Mouse (Mus musculus) cerebellum, adult 2 months (tissue): ENCODE measurements around the gene Art5. TPM values are rescaled to one million over a fixed set of nuclear protein-coding genes. Genes with fewer than 3 reads are reported as not detected.
A peak's percentile ranks its signal among the peaks of the same experiment; 100 is the strongest.

Experiments
- DNase-seq, 2 experiments: peaks; one replicate each; pipeline ENCODE4 v3.0.0; 2021
- H3K27ac ChIP-seq: fragments of 200-500 bp; 2 replicates; pipeline ENCODE4 v1.5.1; 2012; ENCODE audit warnings: low read length, control low read depth, inconsistent platforms; ENCODE audit not compliant: insufficient read depth
- H3K27me3 ChIP-seq: fragments of 200-500 bp; 2 replicates; pipeline ENCODE4 v1.6.1; 2012; ENCODE audit warnings: inconsistent platforms, mild to moderate bottlenecking, low read length, moderate library complexity; ENCODE audit not compliant: control insufficient read depth, insufficient read depth
- H3K4me1 ChIP-seq: fragments of 200-500 bp; 2 replicates; pipeline ENCODE4 v1.6.1; 2011; ENCODE audit warnings: low read length; ENCODE audit not compliant: control insufficient read depth, insufficient read depth
- H3K4me3 ChIP-seq: fragments of 200-500 bp; replicated peaks from 2 replicates; pipeline ENCODE3; 2011; ENCODE audit warnings: mild to moderate bottlenecking, low read depth, low read length, control low read depth; ENCODE audit not compliant: insufficient read depth
- CTCF ChIP-seq: fragments of 200-500 bp; IDR thresholded peaks from 2 replicates; pipeline ENCODE4 v1.5.1; 2011; ENCODE audit warnings: low read depth, mild to moderate bottlenecking, control low read depth, low read length, moderate library complexity, borderline replicate concordance; ENCODE audit not compliant: insufficient read depth
- POLR2A ChIP-seq: fragments of 200-500 bp; IDR thresholded peaks from 2 replicates; pipeline ENCODE4 v1.6.1; 2011; ENCODE audit warnings: low read length, control low read depth, borderline replicate concordance; ENCODE audit not compliant: insufficient read depth
- WGBS: fragments of 180-500 bp; shearing (Covaris S2); methylation state at CpG from one replicate; pipeline ENCODE4 v1.1.7; 2018; 5-methylcytosine and 5-hydroxymethylcytosine counted together
- polyA plus RNA-seq: library from polyadenylated mRNA; depleted of rRNA; stranded (reverse); fragments of >200 nt; gene quantifications from 2 replicates; pipeline ENCODE4 v1.2.3, GENCODE M21; 2012

The Art5 gene
- polyA plus RNA-seq, 1 experiment, result not detected

- Histone ChIP-seq H3K4me3 (no peak overlapping the region), H3K27me3 (no peaks in the 10 kb centered on the region), H3K27ac (no peak overlapping the region), H3K4me1 (no peaks in the 10 kb centered on the region)
- DNase-seq, result peak; percentile 33 to 36
- TF ChIP-seq POLR2A (no peak), CTCF (peak; percentile 47; the same call in 1 of the 2 replicates)
- WGBS, result 67% methylated on average over 7 of the region's 7 CpGs
Measured at GRCm38 (mm10) chr7:102078517-102078916, 30.8 kb downstream of the Art5 start.

DNA sequence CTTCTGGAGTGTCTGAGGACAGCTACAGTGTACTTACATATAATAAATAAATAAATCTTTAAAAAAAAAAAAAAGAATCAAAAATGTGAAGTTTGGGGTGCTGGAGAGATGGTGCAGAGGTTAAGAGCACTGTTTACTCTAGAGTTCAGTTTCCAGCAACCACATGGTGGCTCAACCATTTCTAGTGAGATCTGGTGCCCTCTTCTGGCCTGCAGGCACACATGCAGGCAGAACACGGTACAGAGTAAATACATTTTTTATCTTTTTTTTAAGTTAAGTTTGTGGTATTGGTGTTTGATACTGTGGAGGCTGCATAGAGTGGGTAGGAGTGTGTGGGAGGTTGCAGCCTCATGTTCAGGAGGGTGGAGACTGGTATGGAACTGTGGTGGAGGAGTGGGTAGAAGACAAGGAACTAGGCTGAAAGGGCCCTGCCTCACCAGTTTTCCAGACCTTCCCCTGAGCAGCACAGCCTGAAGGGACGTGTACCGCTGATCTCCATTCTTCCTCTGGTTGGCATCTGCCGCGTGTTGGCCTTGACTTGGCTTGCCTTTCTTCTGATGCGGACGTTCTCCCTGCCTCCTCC, 32.5 kb downstream of the Art5 start:
- WGBS, result 68% methylated on average over 7 of the region's 7 CpGs
- TF ChIP-seq CTCF (peak; percentile 58; the same call in 1 of the 2 replicates), POLR2A (no peak)
- DNase-seq, result no peak
- H3K27ac ChIP-seq, result no peak overlapping the region
- H3K27me3 ChIP-seq, result no peaks in the 10 kb centered on the region
- H3K4me1 ChIP-seq, result no peaks in the 10 kb centered on the region
- no peak overlapping the region for H3K4me3 ChIP-seq

GRCm38 (mm10) chr7:102066363-102066762, 42.9 kb downstream of the Art5 start:
- no peak for DNase-seq
- no peaks in the 10 kb centered on the region; the same call in 1 of the 2 replicates for H3K4me1 ChIP-seq
- H3K27me3 ChIP-seq, result no peaks in the 10 kb centered on the region
- no peak for TF ChIP-seq CTCF
- TF ChIP-seq POLR2A, result no peak
- 58% methylated on average over 6 of the region's 6 CpGs for WGBS
- no peak overlapping the region for H3K27ac ChIP-seq
- no peak overlapping the region for H3K4me3 ChIP-seq

GRCm38 (mm10) chr7:102065046-102065891, 44.0 kb downstream of the Art5 start, which contains the start of the genes Rnf121, Xndc1 and Xntrpc:
Gene Rnf121, minus strand, starts transcription at chr7:102065469.
Gene Xndc1, plus strand, starts transcription at chr7:102065511.
Gene Xntrpc, plus strand, starts transcription at chr7:102065713.
- Histone ChIP-seq H3K4me1 (no peaks in the 10 kb centered on the region; the same call in 1 of the 2 replicates), H3K27ac (peak within 1 kb of the TSS; percentile 57), H3K4me3 (peak within 1 kb of the TSS; percentile 72), H3K27me3 (no peaks in the 10 kb centered on the region)
- TF ChIP-seq CTCF (no peak), POLR2A (peak; percentile 78)
- DNase-seq, result peak; percentile 94
- under 1% methylated on average over 56 of the region's 56 CpGs for WGBS

DNA sequence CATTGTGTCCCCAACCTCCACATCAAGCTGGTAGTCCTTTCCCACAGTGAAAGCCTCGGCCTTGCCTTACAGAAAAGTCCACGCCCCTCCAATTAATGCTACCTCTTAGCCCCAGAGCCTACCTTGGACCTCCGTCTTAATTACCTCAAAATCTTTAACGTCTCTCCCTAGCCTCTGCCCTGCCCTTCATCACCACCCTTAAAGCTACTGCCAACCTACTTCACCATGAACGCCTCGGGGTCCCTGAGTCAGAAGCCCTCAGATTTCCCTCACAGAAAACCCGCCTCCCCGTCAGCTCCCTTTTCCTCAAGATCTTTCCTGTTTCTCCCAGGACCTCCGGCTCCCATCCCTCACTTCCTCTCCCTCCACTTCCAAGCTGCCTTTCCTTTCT, 44.6 kb downstream of the Art5 start:
- no peak for TF ChIP-seq CTCF
- no peak for TF ChIP-seq POLR2A
- Histone ChIP-seq H3K4me3 (peak overlapping the region; percentile 72), H3K27ac (peak overlapping the region; percentile 57), H3K4me1 (no peaks in the 10 kb centered on the region; the same call in 1 of the 2 replicates), H3K27me3 (no peaks in the 10 kb centered on the region)
- WGBS, result 2% methylated on average over 9 of the region's 9 CpGs
- no peak for DNase-seq

DNA sequence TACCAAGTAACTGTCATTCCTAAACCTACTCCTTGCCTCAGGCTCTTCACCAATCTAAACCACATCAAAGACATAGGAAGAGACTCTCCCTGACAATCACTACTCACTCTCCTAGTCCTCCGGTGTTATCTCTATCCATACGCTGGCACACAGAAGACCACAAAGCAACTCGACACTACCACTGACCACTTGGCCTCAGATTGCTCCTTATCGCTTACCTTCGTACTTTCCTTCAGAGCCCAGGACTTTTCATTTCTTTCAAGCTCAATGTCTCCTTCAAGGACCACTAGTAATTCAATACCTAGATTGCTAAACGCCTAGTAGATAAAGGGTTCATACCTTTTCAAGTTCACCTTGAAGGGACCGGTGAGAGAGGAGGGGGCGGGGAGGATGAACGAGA, 45.4 kb downstream of the Art5 start:
- Histone ChIP-seq H3K4me3 (peak overlapping the region; percentile 72), H3K27ac (no peak overlapping the region), H3K4me1 (no peaks in the 10 kb centered on the region; the same call in 1 of the 2 replicates), H3K27me3 (no peaks in the 10 kb centered on the region)
- TF ChIP-seq CTCF (no peak), POLR2A (no peak)
- DNase-seq, result no peak
- WGBS, result 88% methylated on average over 9 of the region's 9 CpGs

DNA sequence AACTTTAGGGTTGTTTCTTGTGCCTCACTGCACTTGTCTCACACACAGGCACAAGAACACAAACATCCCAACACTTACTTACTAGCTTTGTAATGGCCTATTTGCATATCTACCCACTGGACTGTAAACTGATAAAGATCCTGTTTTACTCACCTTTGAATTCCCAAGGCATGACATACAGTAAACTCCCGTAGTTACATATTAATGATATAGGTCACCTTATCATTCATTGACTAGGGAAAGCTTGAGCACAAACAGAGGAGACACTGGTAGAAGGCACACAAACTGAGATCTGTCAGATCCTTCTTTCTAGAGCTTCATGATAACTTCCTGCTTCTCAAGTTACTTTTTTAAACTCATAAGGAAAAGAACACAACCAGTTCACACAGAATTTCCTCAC, 47.1 kb downstream of the Art5 start:
- no peak overlapping the region for H3K4me3 ChIP-seq
- H3K4me1 ChIP-seq, result no peaks in the 10 kb centered on the region; the same call in 1 of the 2 replicates
- TF ChIP-seq CTCF, result no peak
- TF ChIP-seq POLR2A, result no peak
- no peaks in the 10 kb centered on the region for H3K27me3 ChIP-seq
- no peak for DNase-seq
- 92% methylated on average over 1 of the region's 1 CpGs for WGBS
- no peak overlapping the region for H3K27ac ChIP-seq
